Mouse (Mus musculus) hindbrain, embryonic 11.5 days (tissue): ENCODE data around the gene Gm20388. TPM values are rescaled to one million over a fixed set of nuclear protein-coding genes. Genes with fewer than 3 reads are reported as not detected.
A peak's percentile ranks its signal among the peaks of the same experiment; 100 is the strongest.

Source experiments
- ATAC-seq: fragments of 200-750 bp; cut with Nextera tagmentation; 2 replicates; pipeline ENCODE4 v1.8.0; 2017; ENCODE audit warnings: mild to moderate bottlenecking, moderate TSS enrichment, moderate library complexity; ENCODE audit not compliant: low FRiP score
- DNase-seq: peaks from one replicate; pipeline ENCODE4 v3.0.0-alpha.2; 2015; ENCODE audit warnings: low spot score
- H3K27ac ChIP-seq: fragments of 300-500 bp; sonication (generic); 2 replicates; pipeline ENCODE4 v1.5.1; 2014; ENCODE audit warnings: mild to moderate bottlenecking, low read depth, low read length
- H3K27me3 ChIP-seq: fragments of 300-500 bp; sonication (generic); 2 replicates; pipeline ENCODE4 v1.6.1; 2014; ENCODE audit warnings: mild to moderate bottlenecking, low read length, moderate library complexity, mixed read lengths; ENCODE audit not compliant: control insufficient read depth, insufficient read depth
- H3K36me3 ChIP-seq: fragments of 300-500 bp; sonication (generic); 2 replicates; pipeline ENCODE4 v1.6.1; 2014; ENCODE audit warnings: mild to moderate bottlenecking, low read length, moderate library complexity, mixed read lengths; ENCODE audit not compliant: control insufficient read depth, insufficient read depth
- H3K4me1 ChIP-seq: fragments of 300-500 bp; sonication (generic); replicated peaks from 2 replicates; pipeline ENCODE4 v1.6.1; 2014; ENCODE audit warnings: low read length, mixed read lengths; ENCODE audit not compliant: control insufficient read depth, insufficient read depth
- H3K4me2 ChIP-seq: fragments of 300-500 bp; sonication (generic); replicated peaks from 2 replicates; pipeline ENCODE4 v1.6.1; 2014; ENCODE audit warnings: mild to moderate bottlenecking, low read depth, low read length
- H3K4me3 ChIP-seq: fragments of 300-500 bp; sonication (generic); 2 replicates; pipeline ENCODE4 v1.5.1; 2014; ENCODE audit warnings: low read depth, low read length
- H3K9ac ChIP-seq: fragments of 300-500 bp; sonication (generic); 2 replicates; pipeline ENCODE4 v1.6.1; 2014; ENCODE audit warnings: low read depth, low read length
- H3K9me3 ChIP-seq: fragments of 300-500 bp; sonication (generic); 2 replicates; pipeline ENCODE4 v1.6.1; 2016; ENCODE audit warnings: low read length; ENCODE audit not compliant: control insufficient read depth
- WGBS: fragments of 180-500 bp; shearing (Covaris S2); extraction: QIAGEN DNeasy Blood & Tissue Kit; methylation state at CpG from one replicate; pipeline ENCODE4 v1.1.7; 2014; 5-methylcytosine and 5-hydroxymethylcytosine counted together
- polyA plus RNA-seq: library from polyadenylated mRNA; unstranded; fragments of >200 nt; fragmentation: Nextera tagmentation; extraction: Ambion mirVana; gene quantifications from 2 replicates; pipeline ENCODE4 v1.2.1, GENCODE M21; 2014

The Gm20388 gene
- polyA plus RNA-seq, 1 experiment from 2014 or later: 11.8 TPM

GRCm38 (mm10) chr8:119918155-119918567, 7.5 kb downstream of the Gm20388 start:
- no peak overlapping the region for H3K4me2 ChIP-seq
- ATAC-seq (no peak), DNase-seq (no peak)
- 80% methylated on average over 1 of the region's 1 CpGs for WGBS
- H3K4me1 ChIP-seq: 0 out of 2 replicates have a peak, but pooled peaks cover 5% of the 10 kb centered on the region
- H3K36me3 ChIP-seq: no peaks in the 10 kb centered on the region
- H3K27ac ChIP-seq: no peak overlapping the region
- no peaks in the 10 kb centered on the region for H3K27me3 ChIP-seq
- H3K4me3 ChIP-seq: no peak overlapping the region
- H3K9me3 ChIP-seq: no peaks in the 10 kb centered on the region
- no peak overlapping the region for H3K9ac ChIP-seq

- 74% methylated on average over 5 of the region's 5 CpGs for WGBS
- DNase-seq: no peak
- H3K9ac ChIP-seq: no peak overlapping the region
- H3K27me3 ChIP-seq: no peaks in the 10 kb centered on the region
- no peak overlapping the region for H3K27ac ChIP-seq
- H3K9me3 ChIP-seq: no peaks in the 10 kb centered on the region
- no peak overlapping the region for H3K4me3 ChIP-seq
- ATAC-seq: no peak
- no peaks in the 10 kb centered on the region for H3K36me3 ChIP-seq
- no peak overlapping the region for H3K4me2 ChIP-seq
- no peaks in the 10 kb centered on the region for H3K4me1 ChIP-seq
These were observed 12.6 kb downstream of the Gm20388 start for GRCm38 (mm10) chr8:119923259-119923658.

GRCm38 (mm10) chr8:119925428-119925827, 14.8 kb downstream of the Gm20388 start:
- Histone ChIP-seq H3K27ac (no peak overlapping the region), H3K4me1 (no peaks in the 10 kb centered on the region), H3K27me3 (no peaks in the 10 kb centered on the region), H3K9me3 (no peaks in the 10 kb centered on the region), H3K36me3 (no peaks in the 10 kb centered on the region), H3K4me3 (no peak overlapping the region), H3K4me2 (no peak overlapping the region), H3K9ac (no peak overlapping the region)
- 91% methylated on average over 4 of the region's 4 CpGs for WGBS
- no peak for ATAC-seq
- DNase-seq: no peak

- Histone ChIP-seq H3K4me1 (no peaks in the 10 kb centered on the region), H3K36me3 (no peaks in the 10 kb centered on the region), H3K9me3 (no peaks in the 10 kb centered on the region), H3K4me2 (no peak overlapping the region), H3K9ac (no peak overlapping the region), H3K27ac (no peak overlapping the region), H3K27me3 (no peaks in the 10 kb centered on the region), H3K4me3 (no peak overlapping the region)
- DNase-seq (no peak), ATAC-seq (no peak)
- WGBS: 85% methylated on average over 2 of the region's 2 CpGs
These were observed 15.8 kb downstream of the Gm20388 start for GRCm38 (mm10) chr8:119926474-119926873.

- DNase-seq (peak; percentile 62), ATAC-seq (no peak)
- H3K36me3 ChIP-seq: peaks cover 2% of the 10 kb centered on the region; the same call in 1 of the 2 replicates
- no peak overlapping the region for H3K27ac ChIP-seq
- H3K4me2 ChIP-seq: no peak overlapping the region
- no peak overlapping the region for H3K4me3 ChIP-seq
- 50% methylated on average over 6 of the region's 6 CpGs for WGBS
- H3K9me3 ChIP-seq: no peaks in the 10 kb centered on the region
- no peaks in the 10 kb centered on the region for H3K27me3 ChIP-seq
- no peaks in the 10 kb centered on the region for H3K4me1 ChIP-seq
- no peak overlapping the region for H3K9ac ChIP-seq
These were observed 16.9 kb downstream of the Gm20388 start for GRCm38 (mm10) chr8:119927422-119928092.

GRCm38 (mm10) chr8:119931317-119931716, 20.7 kb downstream of the Gm20388 start:
- Histone ChIP-seq H3K27me3 (no peaks in the 10 kb centered on the region), H3K4me2 (no peak overlapping the region), H3K9me3 (no peaks in the 10 kb centered on the region), H3K4me1 (no peaks in the 10 kb centered on the region), H3K36me3 (peaks cover 5% of the 10 kb centered on the region; the same call in 1 of the 2 replicates), H3K9ac (no peak overlapping the region), H3K4me3 (no peak overlapping the region), H3K27ac (no peak overlapping the region)
- DNase-seq (no peak), ATAC-seq (no peak)
- WGBS: 98% methylated on average over 4 of the region's 4 CpGs

GRCm38 (mm10) chr8:119933681-119934080, 23.0 kb downstream of the Gm20388 start:
- DNase-seq: no peak
- Histone ChIP-seq H3K4me1 (no peaks in the 10 kb centered on the region), H3K27ac (no peak overlapping the region), H3K36me3 (peaks cover 5% of the 10 kb centered on the region; the same call in 1 of the 2 replicates), H3K9me3 (no peaks in the 10 kb centered on the region), H3K27me3 (no peaks in the 10 kb centered on the region), H3K4me3 (no peak overlapping the region), H3K9ac (no peak overlapping the region), H3K4me2 (no peak overlapping the region)
- 95% methylated on average over 4 of the region's 4 CpGs for WGBS
- no peak for ATAC-seq

- Histone ChIP-seq H3K27ac (no peak overlapping the region), H3K9me3 (no peaks in the 10 kb centered on the region), H3K36me3 (peaks cover 5% of the 10 kb centered on the region; the same call in 1 of the 2 replicates), H3K4me2 (no peak overlapping the region), H3K27me3 (no peaks in the 10 kb centered on the region), H3K9ac (no peak overlapping the region), H3K4me3 (no peak overlapping the region), H3K4me1 (no peaks in the 10 kb centered on the region)
- ATAC-seq: no peak
- 85% methylated on average over 6 of the region's 6 CpGs for WGBS
- no peak for DNase-seq
These were observed 24.9 kb downstream of the Gm20388 start for GRCm38 (mm10) chr8:119935541-119935940.

GRCm38 (mm10) chr8:119938481-119938880, 27.8 kb downstream of the Gm20388 start:
- no peaks in the 10 kb centered on the region for H3K9me3 ChIP-seq
- no peaks in the 10 kb centered on the region for H3K27me3 ChIP-seq
- H3K9ac ChIP-seq: no peak overlapping the region
- H3K4me3 ChIP-seq: no peak overlapping the region
- DNase-seq (no peak), ATAC-seq (no peak)
- H3K36me3 ChIP-seq: peaks cover 2% of the 10 kb centered on the region; the same call in 1 of the 2 replicates
- no peaks in the 10 kb centered on the region for H3K4me1 ChIP-seq
- 86% methylated on average over 7 of the region's 7 CpGs for WGBS
- no peak overlapping the region for H3K27ac ChIP-seq
- H3K4me2 ChIP-seq: no peak overlapping the region
